Mouse (Mus musculus): ENCODE results near the gene Lsamp.

DNA sequence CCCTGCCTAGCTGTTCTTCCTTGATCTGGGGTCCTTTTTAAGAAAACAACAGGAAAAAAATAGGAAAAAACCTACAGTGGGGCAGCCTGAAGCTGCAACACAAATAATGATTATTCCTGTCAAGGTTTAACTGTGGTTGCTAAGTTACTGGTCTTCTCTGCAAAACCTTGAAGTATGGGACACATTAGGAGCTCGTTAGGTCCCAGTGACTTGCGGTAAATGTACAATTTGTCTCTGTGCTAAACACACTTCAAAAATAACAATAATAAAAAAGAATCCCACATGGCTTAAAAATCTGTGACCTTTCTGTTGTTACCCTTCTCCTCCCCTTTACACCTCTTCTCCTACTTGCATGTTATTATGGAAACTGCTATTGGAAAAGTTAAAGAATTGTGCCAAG lies 1140.2 kb downstream of the Lsamp start:
- TF ChIP-seq CTCF (IDR thresholded peaks at IDR 0.05; ENCODE audit: low read depth, low read length) (no peak), POLR2A (IDR thresholded peaks at IDR 0.05; ENCODE audit: extremely low read depth, insufficient read depth, low read length) (no peak)
